Mouse (Mus musculus) gastrocnemius, adult 18-20 months (tissue): Measurements from ENCODE around the gene Accs. TPM values are rescaled to one million over a fixed set of nuclear protein-coding genes. Genes with fewer than 3 reads are reported as not detected.

Experiments used
- DNase-seq: peaks from one replicate; pipeline ENCODE4 v3.0.0; 2021; ENCODE audit warnings: low spot score
- long read RNA-seq, 2 experiments: library from polyadenylated mRNA; stranded (forward); transcript quantifications; one replicate each; pipeline ENCODE4 v2.0.0; 2021
- total RNA-seq, 2 experiments: library from RNA; stranded (reverse); gene quantifications; 2 replicates each; pipeline ENCODE4 v1.2.3; 2021

Gene Accs
- 1 to 10 TPM; 3.2 to 3.4 TPM for total RNA-seq
- long read RNA-seq, experiment 1, partial matches to known transcripts, result 0 of 6 reads
- long read RNA-seq, experiment 1, other reads (novel, unspliced or antisense), result 5 of 6 reads
- long read RNA-seq, experiment 2, result 0 reads

DNA sequence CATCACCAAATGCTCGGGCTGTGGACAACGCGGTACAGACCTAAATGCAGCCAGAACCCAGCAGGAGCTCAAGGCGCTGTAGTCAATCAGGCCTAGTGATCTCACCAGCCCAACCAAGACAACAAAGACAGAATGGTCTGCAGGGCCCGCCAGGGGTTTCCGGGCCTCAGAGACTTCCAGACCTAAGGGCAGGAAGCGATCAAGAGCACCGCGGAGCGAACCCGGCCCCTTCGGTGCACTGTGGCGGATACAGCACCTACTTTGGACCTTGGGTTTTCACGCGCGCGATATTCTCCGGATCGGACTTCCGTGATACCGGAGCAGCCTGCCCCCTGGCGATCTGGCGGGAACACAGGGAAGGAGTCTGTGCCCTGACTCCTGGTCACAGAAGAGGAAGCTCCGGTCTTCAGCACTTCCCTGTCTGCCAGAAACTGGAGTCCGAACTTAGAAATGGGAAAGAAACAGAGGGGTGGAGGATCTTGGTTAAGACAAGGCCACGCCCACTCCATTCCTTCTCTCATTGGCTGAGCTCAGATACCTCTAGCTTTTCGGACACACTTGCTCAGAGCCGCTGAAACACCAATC is at the start of gene Accs:
Accs (minus strand) TSS at position 439 of the 585 bp plus-strand sequence.
- peak; percentile 80 for DNase-seq

GRCm38 (mm10) chr2:93891611-93892280 is 42.0 kb upstream of the Accs start:
- DNase-seq, result no peak

- no peak for DNase-seq
Observed at GRCm38 (mm10) chr2:93890143-93890542, 40.4 kb upstream of the Accs start.

DNA sequence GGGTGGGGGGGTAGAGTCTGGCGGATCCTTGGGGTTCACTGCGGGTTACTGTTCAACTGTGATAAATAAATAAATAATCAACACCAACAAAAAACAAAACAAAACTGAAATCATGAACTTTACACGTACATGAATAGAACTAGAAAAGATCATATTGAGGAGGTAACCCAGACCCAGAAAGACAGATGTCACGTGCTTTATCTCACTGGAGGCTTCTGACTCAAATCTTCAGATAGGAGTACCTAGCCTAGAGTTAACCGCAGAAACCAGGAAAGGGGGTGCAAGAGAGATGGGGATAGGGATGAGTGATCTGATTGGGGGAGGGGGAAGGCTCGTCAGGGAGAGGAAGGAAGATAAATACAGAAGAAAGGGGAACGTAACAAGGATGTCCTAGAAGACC is 39.3 kb upstream of the Accs start:
- no peak for DNase-seq

DNA sequence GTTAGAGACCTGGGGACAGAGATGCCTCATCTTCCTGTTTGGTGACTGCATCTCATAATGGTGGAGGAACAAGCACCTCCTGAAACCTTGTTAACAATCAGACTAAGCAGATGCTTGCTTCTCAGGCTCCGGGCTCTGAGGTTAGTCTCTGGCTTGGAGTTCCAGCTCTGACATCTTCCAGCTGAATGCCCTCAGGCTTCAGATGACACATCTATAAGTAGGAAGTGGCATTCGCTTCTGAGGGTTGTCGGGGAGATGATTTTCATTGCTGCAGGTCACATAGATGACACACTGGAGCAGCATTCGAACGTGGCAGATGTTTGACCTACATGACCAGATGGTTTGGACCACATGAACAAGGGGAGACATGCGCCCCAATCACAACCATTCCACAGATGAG is 38.6 kb upstream of the Accs start:
- no peak for DNase-seq

DNA sequence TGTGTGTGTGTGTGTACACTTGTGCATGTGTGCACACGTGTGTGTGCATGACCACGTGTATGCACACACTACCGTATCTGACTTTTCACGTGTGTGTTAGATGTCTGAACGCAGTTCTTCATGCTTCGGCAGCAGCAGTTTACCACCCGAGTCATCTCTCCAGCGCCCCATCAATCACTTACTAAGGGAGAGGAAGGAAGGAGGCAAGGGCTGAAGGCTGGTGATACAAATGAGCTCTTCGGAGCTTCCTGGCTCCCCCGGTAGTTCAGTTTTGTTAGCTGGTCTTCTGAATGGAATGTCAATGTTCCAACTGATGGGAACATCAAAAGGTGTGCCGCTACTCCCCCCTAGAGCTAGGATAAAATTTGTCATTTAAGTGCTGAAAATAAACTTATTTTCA is 37.5 kb upstream of the Accs start:
- no peak for DNase-seq

DNA sequence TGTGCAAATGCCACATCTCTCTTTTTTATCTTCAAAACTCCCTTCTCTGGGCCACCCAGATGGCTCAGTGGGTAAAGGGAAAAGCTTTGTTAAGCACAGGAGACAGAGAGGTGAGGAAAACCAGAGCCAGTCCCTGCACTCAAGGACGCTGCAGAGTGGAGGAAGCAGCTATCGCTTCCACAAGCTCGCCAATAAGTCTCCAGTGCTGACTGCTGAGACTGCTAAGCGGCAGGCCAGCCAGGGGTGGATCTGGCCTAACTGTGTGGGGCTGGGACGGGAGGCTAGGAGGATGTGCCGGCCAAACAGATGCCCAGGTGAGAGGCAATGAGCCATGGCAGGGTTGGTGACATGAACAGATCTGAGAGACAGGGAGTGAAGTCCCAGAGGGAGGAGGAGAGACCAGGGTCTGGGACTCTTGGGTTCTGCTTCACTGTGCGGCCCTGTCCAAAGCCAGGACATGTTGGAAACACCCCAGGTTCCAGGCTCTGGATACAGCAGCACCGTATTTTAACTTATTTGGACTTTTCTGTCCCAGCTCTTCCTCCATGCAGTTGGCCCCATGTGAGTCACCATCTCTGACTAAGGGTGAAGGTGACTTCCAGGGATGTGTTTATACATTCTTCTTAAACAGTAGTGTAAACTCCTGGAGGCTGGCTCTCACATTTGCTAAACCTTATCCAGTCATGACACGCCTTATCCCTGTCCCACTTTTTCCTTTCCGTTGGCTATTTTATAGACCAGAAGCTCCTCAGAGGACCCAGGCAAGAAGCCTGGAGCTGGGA is 36.5 kb upstream of the Accs start:
- no peak for DNase-seq

DNA sequence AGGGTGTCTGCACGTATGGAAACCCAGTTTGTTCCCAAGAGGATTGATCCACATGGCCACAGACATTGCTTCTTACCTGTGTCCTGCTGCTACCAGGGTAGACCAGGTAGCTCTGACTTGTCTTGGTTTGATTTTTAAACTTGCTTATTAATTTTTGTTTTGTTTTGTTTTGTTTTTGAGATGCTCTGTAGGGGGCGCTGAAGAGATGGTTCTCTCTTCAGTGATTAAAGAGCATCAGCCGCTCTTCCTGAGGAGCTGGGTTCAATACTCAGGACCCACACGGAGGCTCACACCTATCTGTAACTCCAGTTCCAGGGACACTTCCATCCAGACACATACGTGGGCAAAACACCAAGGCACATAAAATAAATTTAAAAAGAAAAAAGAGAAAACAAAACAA is 33.3 kb upstream of the Accs start:
- no peak for DNase-seq

- no peak for DNase-seq
Observed at GRCm38 (mm10) chr2:93881640-93882367, 32.1 kb upstream of the Accs start.

DNA sequence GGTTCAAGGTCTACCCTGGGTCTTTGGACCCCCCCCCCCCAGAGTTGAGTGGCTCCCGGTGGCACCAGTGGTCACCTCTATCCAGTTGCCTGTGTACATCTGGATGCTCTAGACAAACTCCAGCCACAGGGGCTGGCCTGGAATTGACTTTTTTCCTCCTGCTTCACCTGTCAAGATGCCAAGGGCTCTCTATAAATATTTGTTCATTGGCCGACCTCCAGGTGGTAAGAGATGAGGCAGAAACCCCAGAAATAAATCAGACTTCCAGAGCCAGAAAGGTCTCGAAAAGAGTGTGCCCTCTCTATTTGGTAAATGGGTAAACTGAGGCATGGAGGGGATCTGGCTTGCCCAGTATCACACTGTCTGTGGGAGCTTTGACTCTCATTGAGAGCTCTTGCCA is 31.2 kb upstream of the Accs start:
- no peak for DNase-seq

DNA sequence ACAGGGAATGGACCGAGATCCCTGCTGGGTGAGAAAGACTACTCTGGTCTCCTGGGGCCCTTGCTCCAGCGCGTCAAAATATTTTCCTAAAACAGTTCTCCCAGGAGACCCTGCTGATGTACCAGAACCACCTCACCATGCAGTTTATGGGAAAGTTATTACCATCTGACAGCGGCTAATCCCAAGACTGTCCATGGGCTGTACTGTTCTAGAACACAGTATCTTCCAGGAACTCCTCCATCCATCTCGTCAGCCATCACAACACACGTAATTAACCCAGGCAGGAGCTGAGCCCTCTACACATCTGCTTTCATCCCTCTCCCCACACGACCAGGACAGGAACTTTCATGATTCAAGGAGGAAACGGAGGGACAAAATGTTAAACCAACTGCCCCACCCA is 30.7 kb upstream of the Accs start:
- DNase-seq, result no peak

DNA sequence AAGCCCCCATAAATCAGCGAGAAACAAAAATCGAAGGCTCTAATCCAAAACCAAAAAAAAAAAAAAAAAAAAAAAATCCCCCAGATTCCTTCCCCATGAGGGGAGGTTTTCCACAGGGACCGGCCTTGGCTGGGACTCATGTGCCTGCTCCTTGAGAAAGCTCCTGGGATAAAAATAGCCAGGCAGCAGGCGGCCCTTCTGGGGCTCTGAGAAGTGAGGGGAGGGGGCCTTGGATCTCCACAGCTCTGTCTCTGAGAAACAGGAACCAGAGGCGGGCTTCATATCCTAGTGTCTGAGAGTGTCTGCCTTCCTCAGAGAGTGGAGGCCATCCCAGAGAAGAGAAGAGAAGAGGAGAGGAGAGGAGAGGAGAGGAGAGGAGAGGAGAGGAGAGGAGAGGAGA is 27.3 kb upstream of the Accs start:
- peak; percentile 11 for DNase-seq

GRCm38 (mm10) chr2:93874606-93875005 is 24.9 kb upstream of the Accs start:
- no peak for DNase-seq

GRCm38 (mm10) chr2:93874227-93874514 is 24.4 kb upstream of the Accs start:
- peak; percentile 33 for DNase-seq

DNA sequence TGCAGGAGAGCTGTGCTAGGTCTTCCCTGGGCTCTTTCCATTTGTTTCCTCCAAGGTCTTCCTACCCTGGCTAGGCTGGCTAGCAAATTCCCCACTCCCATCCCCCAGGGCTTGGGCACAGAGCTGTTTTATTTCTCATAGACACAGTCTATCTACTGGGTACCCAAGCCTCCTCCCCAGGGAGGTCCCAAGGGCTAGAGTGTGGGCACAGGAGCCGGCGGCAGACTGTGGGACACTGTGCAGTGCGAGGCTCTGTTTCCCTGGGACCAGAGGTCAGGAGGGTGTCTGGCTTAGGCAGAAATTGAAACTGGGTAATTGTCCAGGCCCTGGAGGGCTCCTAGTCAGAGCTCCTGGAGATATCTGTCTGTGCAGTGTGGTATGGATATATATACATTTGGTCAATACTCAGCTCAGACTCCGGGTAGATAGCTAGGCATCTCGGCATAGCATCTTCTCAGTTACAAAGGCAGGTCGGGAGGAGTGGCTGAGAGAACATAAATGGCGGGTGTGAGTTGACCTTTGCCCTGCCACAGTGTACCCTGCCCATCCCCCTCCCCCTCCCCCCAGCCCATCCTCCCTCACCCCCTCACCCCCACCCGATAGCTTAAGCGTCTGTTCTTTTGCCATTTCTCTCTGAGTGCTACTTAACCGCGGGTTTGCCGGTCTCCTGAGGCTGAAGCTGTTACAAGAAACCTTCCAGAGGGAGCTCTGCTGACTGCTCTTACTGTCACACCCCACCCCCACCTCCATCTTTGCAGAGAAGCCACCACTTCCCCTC is 23.9 kb upstream of the Accs start:
- no peak for DNase-seq

- no peak for DNase-seq
Observed at GRCm38 (mm10) chr2:93872257-93872656, 22.5 kb upstream of the Accs start.

DNA sequence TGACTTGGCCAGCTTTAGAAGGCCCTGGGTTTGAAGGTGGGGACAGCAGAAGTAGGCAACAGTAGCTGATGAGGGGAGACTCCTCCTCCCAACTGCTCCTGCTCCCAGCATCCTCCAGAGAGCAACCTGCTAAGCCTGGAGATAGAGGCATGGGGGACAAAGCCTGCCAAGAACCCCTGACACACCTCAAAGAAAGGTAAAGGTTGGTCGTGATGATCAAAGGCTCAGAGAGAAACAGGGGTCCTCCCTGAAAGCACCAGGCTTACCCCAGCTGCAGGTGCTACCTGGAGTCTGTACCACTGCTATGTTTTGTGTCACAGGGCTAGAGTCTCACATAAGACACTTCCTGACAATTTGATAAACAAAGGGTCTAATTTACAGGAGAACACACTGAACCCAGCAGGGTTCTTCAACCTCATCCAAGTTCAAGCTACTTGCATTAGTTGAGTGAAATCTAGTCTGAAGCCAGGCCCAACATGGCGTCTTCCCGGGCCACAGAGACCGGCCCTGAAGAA is 21.7 kb upstream of the Accs start:
- no peak for DNase-seq

DNA sequence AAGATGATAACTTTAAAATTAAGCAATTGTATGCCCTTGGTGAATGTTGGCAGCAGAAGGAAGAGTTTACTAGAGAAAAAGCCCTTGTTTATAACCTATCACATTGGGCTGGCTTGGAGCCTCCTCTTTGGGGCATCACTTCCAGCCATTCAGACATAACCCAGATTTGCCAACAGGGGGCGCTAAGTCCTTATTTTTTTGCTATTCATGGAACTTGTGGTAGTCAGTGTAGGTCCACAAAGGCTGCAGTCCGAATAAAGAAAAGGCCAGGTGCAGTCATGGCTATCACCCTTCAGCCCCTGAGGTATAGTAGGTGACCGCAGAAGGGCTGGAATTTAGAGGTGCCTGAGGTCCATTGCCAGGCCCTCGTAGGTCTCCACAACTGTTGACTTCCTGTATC is 21.1 kb upstream of the Accs start:
- peak; percentile 76 for DNase-seq

DNA sequence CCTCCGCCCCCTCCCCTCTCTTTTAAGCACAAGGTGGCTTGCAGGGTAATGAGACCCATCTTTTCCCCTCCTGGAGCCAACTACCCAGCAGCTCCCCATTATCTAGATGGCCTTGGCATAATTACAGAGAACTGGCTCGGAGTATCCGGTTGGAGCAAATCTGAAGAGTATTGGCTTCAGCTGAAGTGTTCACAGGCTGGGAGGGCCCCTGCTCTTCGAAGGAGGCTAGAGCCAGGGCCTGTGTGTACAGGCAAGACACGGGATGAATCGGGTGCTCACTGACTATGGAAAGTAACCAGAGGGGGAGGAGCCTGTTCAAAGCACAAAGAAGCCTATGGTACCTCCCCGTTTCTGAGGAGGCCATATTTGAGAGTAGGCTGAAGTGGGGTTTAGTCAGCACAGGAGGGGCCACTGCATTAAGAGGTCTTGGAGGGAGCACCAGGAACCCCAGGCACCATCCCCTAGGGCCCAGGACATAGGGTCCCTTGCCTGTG is 19.4 kb upstream of the Accs start, which contains the start of gene Accsl:
Accsl (minus strand) TSS at position 51 of the 494 bp plus-strand sequence.
- DNase-seq, result no peak

- no peak for DNase-seq
Observed at GRCm38 (mm10) chr2:93868566-93868965, 18.8 kb upstream of the Accs start.

GRCm38 (mm10) chr2:93863229-93863628 is 13.5 kb upstream of the Accs start:
- no peak for DNase-seq
